Mouse (Mus musculus) cerebellum, adult 18-20 months (tissue): ENCODE data around the gene Ddhd1.

Experiments
- DNase-seq, 2 experiments: peaks; one replicate each; pipeline ENCODE4 v3.0.0; 2021

Gene Ddhd1

DNA sequence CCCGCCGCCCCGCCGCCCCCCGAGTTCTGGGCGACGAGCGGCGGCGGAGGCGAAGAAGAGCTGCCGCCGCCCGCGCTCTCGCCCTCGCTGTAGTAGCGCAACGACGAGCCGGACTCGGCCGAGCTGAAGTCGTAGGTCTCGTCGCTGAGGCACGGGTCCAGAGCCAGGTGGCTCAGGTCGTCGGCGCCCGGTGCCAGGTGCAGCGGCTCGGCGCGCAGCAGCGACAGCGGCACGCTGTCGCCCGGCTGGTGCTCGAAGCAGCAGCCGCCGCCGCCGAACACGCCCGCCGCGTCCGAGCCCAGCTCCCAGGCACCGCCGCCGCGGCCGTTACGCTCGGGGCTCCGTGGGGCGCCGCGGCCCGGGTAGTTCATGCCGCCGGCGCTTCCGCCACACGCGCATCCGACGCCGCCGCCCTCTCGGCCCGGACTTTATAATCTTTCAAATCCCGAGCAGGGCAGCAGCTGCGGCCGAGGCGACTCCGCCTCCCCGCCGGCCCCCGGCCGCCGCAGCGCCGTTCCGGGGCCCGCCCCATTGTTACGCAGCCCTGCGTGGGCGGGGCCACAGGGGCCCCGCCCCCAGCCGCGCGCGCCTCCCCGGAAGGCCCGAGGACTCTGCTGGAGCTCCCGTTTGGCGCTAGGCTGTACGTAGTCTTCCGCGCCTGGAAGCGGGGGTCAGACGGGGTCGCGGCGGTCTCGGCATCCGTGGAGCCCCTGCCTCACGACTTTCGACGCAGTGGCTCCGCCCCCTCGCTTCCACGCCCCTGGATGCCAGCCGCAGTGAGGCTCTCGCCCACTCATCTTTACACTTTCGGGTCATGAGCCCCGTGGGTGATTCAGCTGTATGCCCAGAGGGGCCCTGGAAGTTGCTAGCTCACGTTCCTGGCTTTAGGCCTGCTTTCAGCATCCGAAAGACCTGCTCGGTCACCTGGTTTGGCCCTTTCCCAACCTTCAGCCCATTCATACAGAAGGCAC, at the start of gene Ddhd1:
Ddhd1 (minus strand) TSS at position 503 of the 971 bp plus-strand sequence.
- DNase-seq, result peak; percentile 78 to 88

DNA sequence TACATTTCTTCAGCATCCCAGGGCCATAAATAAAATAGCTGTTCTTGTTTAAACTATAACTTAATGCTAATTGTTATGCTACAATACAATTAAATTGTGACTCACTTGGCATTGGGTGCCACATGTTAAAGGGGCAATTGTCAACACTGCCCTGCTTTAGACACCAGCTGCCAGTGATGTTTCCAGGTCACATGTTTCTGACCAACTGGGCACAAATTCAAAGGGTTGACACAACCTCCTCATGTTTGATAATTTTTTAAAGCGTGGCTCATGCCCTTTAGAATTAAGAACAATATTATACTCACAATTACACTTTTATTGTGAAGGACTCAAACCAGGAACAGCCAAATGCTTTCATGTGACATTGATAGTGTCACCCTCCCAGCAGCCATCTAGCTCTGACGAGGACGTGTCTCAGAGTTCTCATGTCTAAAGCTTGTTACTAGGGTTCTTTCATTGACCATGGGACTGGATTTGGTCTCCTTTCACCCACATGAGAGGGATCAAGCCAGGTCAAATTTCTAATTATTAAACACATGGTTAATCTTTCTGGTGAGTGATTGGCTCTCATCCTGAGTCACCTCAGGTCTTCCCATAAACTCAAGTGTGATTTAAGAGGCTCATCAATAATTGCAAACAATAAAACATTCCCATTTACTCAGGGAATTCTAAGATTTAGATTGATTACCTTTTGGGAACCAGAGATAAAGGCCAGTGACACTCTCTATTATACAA, 49.4 kb upstream of the Ddhd1 start:
- no peak for DNase-seq

DNA sequence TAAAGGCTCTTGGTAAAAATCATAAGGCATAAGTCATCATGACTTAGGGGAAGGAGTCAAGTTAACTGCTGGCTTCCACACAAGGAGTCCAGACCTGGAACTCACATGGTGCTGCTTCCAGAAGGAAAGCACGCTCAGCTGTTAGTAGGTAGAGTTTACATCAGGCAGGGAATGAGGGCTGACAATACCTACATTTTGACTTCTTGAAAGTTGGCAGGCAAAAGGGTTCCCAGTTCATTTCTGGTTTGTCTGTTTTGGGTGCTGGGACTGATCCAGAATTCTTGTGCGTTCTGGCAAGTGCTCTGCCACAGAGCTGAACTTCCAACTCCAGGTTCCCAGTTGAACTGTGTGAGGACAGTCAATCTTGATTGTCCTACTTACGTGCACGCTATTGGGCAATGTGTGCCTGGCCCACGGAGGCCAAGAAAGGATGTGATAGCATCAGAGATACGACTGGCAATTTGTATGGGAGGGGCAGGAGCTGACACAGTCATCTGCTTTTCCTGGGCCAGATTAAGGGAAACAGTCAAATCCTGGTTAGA, 42.2 kb upstream of the Ddhd1 start:
- DNase-seq, result no peak

DNA sequence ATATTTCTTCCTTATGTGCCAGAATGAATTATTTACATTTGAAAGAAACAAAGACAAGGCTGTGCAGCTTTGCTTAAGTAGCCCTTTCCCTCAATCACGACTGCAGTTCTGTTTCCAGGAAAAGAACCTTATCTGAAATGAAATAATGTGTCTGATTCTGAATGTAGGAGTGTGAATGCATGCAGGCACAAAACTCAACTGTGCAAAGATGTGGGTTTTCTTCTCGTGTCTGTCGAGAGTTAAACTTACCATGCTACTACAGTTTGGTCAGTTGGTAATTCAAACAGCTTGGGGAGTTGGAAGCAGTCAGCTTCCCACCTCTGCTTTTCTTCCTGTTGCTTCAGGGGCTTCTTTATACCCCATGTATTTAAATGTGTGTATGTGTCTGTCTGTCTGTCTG, 40.9 kb upstream of the Ddhd1 start:
- no peak for DNase-seq

DNA sequence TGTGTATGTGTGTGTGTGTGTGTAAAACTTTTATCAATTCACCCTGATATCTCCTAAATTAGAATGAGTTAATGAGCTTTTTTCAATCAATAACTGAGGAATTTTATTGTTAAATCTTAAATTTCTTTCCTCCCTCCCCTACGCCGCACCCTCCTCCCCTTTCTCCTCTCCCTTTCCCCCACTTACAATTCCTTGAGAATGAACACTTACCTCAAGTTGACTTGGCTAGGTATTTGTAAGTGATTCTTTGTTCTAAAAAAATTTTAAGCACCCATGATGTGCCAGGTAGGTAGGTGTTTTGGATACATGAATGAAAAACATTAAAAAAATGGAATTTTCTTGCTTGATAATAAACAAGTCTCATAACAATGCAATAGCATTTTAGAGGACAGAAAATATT, 38.2 kb upstream of the Ddhd1 start:
- no peak for DNase-seq

DNA sequence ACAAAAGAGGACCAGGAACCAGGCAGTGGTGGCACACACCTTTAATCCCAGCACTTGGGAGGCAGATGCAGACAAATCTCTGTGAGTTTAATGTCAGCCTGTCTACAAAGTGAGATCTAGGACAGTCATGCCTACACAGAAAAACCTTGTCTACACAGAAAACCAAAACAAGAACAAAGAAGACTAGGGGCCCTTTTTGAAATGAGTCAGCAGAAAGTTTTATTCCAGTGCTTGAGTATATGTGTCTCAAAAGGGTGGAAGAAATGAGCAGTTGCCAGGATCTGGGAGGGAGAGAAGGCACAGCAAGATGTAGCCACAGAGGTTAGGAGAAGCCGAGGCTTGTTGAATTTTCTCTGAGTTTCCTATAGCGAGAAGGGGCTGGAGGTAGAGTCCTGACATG, 35.9 kb upstream of the Ddhd1 start:
- DNase-seq, result no peak

DNA sequence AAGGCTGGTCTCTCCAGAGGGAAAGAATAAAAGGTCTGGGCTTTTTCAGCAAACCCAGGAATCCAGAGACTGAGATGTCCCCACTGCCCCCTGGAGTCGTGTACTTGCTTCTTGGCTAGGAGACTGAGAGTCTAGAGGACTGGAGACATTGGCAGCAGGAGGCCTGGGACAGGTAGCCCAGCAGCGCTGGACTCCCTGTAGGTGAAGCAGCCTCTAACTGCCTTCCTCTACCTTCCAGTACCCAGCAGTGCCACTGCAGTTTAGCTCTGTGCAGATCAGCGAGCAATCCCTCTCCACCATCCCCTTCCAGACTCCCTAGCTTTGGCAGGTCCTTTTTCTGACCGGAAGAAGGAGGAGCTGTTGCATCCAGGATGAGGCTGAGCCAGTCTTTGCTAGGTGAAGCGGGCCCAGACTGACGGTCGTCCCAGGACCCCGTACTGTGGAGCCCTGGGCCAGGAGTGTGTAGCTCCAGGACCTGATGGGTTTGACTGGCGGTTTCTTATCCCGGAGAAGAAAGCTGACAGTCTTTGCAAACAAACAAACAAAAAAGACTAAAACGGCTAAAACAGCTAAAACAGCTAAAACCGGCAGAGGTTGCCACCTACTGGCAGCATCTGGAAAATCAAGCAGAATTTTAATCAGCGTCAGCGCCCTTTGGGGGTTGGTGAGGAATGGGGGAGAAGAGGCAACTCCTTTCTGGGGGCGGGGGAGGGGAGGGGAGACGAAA, 32.7 kb upstream of the Ddhd1 start:
- DNase-seq, result peak; percentile 48 to 62

DNA sequence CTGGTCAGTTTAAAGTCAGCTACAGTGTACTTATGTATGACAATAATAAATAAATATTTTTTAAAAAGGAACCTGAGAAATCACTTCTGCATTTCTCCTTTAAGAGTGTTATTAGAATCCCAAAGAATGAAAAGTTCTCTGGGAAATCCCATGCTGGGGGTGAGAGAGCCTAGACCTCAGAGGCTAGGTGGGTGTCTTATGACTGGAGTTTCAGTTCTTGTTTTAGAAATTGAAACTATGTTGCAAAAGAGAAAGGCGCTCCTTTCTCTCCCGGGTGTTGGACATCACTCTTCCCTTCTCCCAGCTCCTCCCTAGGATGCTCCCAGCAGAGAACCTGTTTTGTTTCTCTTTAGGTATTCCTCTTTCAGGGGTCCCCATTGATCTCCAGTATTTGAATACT, 27.4 kb upstream of the Ddhd1 start:
- DNase-seq, result no peak

DNA sequence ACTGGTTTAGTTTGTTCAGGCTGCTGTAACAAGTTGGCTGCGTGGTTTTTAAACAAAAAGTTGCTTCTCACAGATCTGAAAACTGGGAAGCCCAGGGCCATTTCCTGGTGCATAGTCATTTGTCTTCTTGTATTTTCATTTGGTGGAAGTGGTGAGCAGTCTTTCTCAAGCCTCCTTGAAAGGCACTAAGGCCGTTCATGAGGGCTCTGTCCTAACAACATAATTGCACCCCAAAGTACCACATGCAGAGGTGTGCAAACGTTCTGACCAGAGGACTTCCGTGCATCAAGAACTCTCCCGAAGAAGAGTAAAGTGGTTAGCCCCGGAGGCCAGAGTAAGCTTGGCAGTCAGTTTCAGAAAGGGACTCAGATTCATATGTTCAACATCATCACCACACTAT, 18.8 kb upstream of the Ddhd1 start:
- no peak for DNase-seq

DNA sequence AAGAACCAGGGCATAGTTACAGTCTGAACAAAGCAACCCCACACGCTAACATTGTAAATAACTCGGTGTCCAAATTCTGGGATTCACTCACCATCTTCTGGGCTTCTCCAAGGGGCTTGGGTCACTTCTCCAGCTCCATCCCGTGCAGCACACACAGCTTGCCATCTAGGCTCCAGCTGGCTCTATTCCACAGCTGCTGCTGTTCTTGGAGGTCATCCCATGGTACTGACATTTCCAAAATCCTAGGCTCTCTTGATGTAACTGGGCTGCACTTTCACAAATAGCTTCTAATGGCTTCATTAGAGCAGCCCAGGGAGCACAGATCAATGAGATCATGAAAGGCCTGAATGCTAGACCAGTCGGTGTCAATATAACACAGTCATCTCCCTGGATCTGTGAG, 10.4 kb upstream of the Ddhd1 start:
- DNase-seq, result no peak

DNA sequence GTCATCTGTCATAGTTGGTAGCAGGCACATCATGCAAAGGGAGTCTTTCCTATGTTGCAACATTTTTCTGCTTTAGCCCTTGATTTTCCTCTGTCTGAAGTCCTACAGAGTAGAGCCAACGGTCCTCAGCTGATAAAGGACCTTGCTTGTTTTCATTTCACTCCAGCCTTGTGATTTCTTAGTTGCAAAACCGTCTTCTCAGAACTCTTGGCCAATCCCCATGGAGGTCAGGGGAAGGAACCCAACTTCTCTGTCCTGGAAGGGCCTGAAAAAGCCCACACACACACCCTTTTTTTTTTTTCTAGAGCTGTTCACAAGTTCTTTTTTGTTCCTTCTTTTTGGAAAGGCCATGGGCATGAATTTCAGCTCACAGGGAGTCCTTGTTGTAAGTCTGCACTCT, 9.3 kb upstream of the Ddhd1 start:
- DNase-seq, result no peak

DNA sequence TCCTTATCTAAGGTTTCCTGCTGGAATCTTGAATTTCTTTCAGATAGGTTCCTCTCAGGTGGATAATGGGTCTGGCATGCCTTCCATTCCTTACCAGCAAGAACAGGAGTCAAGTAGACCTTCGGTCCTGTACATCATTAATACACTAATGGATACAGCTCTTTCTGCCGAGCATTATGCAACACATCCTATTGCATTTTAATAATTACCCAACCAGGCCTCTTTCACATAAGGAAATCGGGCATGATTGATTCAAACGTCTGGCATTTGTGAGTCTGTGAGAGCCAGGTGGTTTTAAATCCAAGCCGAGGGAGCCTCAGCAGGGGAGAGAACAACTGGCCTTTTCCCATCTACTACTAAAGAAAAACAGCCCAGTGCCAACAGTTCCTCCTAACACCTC, 3.6 kb upstream of the Ddhd1 start:
- DNase-seq, result no peak

DNA sequence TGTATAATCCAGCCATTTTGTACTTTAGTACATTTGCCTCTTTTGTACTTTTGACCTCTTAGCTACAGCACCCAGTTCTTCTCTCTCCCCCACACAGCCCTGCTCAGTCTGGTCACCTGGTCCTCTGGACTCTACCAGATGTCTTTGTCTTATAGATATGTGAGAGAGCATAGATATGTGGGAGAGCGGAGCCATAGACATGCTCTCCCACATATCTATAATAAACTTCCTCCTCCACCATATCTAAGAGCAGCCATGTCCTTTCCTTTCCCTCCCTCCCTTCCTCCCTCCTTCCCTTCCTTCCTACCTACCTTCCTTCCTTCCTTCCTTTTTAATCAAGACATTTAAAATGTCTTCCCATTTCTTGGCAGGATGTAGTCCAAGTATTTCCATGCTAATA, 2.4 kb upstream of the Ddhd1 start:
- no peak for DNase-seq

DNA sequence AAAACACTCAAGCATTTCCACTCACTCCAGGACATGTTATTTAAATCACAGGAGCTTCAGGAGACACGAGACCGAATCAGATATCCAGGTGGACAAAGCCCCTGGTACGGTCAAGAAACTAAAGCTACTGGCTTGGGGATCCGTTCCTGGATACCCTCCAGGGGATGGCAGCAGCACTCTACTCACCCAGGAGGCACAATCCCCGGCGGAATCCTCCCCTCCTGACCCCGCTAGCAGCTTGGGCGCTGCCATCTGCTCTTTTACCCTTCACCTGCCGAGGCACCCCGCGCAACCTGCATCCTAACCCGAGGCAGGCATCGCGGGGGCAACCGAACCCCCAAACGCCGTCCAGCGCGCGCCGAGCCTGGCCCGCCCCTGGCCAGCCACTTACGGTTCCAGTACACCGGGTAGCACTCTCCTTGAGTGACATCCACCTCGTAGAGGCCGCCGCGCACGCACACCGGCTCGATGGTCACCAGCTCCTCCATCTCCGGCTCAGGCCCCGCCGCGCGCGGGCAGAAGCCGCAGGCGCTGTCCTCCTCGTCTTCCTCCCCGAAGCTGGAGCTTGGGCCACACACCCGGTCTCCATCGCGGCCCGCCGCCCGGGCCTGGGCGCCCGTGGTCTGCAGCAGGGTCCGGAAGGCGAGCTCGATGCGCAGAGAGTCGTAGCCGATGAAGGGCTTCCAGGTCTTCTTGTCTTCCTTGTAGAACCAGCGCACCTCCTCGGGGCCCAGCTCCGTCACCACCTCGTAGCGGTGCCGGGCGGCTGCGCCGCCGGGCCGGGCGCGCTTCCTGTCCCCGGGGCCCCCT, 907 bp downstream of the Ddhd1 start:
- DNase-seq, result peak; percentile 64 to 76

DNA sequence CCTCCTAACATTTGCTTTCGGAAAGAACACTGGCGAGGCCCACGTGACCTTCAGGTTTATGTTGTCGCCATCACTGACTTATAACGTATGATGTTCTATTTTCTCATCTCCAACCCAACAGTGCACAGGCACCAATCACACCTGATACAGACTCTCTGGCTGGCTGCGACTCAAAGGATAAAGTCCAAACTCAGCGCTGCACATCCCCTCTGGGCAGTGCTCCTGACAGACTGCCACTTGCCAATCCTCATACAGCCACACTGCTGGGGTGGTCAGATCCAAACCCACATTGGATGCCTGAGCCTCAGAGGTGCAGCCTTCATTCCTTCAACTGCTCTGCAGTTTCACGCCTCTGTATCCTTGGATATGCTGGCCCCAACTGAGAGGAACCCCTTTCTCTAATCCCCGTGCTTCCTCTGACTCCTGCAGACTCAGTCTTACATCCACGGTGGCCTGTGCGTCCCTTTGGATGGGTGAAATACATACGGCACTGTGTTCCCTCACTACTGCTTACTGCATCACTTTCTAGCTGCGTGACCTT, 3.0 kb downstream of the Ddhd1 start:
- no peak for DNase-seq

DNA sequence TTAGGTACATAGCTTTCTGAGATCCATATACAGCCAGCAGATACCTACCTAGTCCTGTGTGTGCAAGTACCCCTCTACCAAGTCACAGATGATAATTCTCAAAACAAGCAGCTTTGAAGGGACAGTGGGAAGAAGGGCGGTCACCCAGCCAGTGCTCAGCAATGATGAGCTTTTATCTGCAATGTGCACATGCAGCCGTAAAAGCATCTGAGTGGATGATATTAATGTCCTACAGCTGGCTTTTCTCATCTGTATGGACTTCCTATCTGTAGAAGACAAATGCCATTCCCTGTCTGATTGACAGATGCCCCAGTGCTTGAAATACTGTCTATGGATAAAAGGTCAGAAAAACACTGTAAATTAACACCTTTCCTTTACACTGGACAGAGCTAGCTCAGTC, 4.2 kb downstream of the Ddhd1 start:
- DNase-seq, result no peak

DNA sequence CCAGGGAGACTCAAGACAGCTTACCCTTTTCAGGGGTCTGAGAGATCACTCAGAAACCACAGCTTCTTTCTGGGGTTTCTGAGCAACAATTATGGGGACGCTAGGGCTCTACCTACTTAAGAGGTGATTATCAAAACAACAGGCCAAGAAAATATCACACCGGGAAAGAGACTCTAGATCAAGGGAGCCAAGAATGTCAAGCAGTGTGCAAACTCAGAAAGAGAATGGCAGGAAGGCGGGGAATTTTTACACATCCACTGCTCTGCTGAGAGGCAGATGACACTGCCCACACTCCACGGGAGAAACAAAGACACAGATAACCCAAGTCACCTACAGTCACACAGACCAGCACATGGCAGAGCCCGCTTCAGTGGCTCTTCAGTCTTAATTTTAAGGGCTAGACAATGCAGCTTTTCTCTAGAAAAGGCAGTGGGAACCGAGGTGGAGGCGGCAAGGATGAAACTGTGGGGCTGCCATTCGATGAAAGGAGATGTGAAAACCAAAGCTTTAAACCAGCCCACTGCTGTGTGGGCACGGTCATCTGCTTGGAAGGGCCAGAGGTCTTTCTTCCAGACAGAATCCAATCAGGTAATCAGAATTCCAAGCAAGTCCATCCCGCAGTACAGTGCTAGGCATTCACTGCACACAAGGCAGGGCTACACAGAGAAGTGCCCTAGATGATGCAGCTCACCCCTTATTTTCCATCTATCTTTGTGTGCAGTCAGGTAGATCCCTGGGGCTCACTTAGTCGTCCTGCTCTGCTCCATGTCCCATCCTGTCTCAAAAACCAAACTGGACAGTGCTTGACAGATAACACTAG, 8.7 kb downstream of the Ddhd1 start:
- no peak for DNase-seq

DNA sequence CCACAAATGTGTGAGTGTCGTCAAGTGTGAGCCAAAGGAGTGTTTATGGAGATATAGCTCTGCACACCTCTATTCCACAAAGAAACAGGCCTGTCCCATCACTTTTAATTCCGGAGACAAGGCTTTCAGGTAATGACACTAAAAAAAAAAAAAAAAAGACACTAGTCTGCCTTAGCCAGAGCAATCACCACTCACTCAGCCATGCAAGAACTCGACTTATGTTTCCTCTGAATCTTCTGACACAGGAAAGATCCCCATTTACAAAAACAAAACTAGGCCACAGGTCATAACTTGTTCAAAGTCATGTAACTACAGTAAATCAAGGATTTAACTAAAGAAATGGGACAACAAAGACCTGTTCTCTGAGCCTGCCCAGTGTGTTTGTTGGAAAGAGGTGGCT, 9.8 kb downstream of the Ddhd1 start:
- DNase-seq, result no peak

DNA sequence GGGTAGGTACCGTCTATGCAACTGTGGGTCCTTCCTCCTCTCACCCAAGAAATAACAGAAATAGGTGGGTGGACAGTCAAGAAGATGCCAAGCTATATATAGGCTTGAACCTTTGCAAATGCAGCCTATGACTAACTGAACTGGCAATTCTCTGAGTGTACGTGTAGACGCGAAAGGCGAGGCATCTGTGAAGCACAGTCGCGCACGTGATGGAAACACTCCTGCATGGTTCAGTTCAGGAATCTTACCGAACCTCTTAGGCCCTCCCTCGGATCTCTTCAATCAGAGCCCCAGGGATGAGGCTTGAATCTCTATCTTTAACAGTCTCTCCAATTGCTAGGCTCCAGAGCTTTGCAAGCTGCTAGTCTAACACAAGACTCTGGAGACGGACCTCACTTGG, 10.3 kb downstream of the Ddhd1 start:
- no peak for DNase-seq

DNA sequence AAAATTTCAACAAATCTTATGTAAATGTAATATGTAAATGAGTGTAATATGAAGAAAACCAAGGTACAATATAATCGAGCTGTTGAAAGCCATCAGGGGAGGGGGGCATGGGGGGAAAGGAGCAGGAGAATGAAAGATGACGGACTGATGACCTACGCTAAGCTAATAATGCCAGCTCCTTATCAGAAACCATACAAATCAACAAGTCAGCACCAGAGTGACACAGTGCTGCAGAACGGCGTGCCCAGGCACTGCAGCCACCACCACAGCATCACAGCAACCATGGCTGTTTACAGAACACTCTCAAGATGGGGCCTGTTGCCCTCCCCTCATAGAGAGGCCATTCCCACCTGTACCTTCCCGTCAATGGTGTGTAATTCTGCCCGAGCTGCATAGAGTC, 10.8 kb downstream of the Ddhd1 start:
- DNase-seq, result no peak

DNA sequence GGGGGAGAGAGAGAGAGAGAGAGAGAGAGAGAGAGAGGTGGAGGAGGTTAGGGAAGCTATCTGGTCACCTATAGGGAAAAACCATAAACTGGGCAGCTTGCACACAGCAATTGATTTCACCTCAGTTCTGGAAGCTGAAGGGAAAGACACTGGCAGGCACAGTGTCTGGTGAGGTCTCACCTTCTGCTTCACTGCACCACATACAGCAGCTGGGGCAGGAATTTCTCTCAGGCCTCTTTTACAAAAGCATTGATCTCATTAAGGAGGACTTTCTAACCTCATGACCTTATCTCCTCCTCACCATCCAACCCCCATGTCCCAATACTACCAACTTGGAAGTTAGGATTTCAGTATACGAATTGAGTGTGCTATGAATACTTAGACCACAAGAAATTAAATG, 13.2 kb downstream of the Ddhd1 start:
- DNase-seq, result no peak
